Mouse (Mus musculus) brain, embryonic 18.5 days (tissue): Measurements from ENCODE around the gene Amy2a4.
"Not testable (repeated sequence)": the region's sequence is repeated elsewhere in the genome, so short reads cannot be mapped to it uniquely, and the experiment has no call there.

Experiments
- DNase-seq: peaks from one replicate; pipeline ENCODE4 v3.0.0-alpha.2; 2012; ENCODE audit warnings: low read depth, low spot score

Amy2a4 gene

DNA sequence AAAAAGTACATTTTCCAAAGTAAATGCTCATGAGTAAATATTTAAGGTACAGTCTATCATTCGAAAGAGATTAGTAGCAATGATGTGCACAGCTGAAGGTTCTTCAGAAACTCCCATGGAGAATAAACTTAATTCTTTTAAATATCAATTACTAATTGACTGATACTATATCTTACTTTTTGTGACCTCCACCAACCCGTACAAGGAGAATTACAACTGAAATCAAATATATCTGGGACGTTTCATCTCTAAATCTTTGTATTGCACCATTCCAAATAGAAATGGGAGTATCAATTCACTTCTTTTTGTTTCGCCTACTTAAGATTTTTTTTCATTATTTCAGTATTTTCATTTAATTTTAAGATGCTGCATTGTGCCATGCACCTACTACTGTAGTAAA, at the start of gene Amy2a4:
Gene Amy2a4, minus strand, starts transcription at position 101 of the 400 bp plus-strand sequence.
- DNase-seq = not testable (repeated sequence)

DNA sequence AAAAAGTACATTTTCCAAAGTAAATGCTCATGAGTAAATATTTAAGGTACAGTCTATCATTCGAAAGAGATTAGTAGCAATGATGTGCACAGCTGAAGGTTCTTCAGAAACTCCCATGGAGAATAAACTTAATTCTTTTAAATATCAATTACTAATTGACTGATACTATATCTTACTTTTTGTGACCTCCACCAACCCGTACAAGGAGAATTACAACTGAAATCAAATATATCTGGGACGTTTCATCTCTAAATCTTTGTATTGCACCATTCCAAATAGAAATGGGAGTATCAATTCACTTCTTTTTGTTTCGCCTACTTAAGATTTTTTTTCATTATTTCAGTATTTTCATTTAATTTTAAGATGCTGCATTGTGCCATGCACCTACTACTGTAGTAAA, 32.7 kb upstream of the Amy2a4 start, which contains the start of gene Amy2a3:
Gene Amy2a3, minus strand, starts transcription at position 101 of the 400 bp plus-strand sequence.
- not testable (repeated sequence) for DNase-seq

DNA sequence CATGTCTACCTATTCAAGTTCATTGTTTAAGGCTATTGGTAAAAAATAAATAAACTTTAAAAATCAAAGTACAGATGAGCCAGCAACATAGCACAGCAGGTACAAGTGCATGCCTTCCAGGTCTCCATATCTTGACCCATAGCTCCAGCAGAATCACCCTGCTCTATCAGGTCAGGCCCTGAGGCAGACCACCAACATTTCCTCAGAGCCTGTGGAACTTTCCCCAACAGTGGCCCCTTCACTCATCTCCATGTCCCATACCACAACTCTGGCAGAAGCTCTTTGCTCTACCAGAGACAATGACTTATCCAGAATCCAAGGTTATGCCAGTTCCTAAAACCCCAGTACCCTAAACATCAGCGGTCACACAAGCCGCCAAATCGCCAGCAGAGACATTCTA, 21.7 kb upstream of the Amy2a4 start:
- not testable (repeated sequence) for DNase-seq

DNA sequence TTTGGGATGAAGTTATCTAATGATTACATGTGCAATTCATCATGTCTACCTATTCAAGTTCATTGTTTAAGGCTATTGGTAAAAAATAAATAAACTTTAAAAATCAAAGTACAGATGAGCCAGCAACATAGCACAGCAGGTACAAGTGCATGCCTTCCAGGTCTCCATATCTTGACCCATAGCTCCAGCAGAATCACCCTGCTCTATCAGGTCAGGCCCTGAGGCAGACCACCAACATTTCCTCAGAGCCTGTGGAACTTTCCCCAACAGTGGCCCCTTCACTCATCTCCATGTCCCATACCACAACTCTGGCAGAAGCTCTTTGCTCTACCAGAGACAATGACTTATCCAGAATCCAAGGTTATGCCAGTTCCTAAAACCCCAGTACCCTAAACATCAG, 11.0 kb downstream of the Amy2a4 start:
- DNase-seq = not testable (repeated sequence)

DNA sequence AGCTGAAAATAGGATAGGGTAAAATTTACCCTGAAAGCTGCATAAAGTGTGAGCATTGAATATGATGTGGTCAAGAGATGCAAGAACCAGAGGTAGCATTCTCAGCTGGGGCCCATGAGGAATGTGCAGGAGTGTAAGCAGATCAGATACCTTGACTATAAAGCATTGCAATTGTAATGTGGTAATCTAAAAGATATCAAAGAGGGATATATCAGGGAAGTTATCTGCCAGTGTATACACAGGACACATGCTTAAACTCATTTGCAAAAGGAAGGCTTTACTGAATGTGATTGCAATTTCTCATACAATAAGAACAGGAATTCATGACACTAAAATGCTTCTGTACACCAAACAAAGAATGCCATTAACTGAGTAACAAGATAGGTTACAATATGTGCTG, 11.7 kb downstream of the Amy2a4 start:
- not testable (repeated sequence) for DNase-seq

DNA sequence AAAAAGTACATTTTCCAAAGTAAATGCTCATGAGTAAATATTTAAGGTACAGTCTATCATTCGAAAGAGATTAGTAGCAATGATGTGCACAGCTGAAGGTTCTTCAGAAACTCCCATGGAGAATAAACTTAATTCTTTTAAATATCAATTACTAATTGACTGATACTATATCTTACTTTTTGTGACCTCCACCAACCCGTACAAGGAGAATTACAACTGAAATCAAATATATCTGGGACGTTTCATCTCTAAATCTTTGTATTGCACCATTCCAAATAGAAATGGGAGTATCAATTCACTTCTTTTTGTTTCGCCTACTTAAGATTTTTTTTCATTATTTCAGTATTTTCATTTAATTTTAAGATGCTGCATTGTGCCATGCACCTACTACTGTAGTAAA, 32.5 kb downstream of the Amy2a4 start, which contains the start of gene Amy2a5:
Gene Amy2a5, minus strand, starts transcription at position 101 of the 400 bp plus-strand sequence.
- not testable (repeated sequence) for DNase-seq
